Mouse (Mus musculus): Measurements from ENCODE around the gene Myo7a.

The Myo7a gene

DNA sequence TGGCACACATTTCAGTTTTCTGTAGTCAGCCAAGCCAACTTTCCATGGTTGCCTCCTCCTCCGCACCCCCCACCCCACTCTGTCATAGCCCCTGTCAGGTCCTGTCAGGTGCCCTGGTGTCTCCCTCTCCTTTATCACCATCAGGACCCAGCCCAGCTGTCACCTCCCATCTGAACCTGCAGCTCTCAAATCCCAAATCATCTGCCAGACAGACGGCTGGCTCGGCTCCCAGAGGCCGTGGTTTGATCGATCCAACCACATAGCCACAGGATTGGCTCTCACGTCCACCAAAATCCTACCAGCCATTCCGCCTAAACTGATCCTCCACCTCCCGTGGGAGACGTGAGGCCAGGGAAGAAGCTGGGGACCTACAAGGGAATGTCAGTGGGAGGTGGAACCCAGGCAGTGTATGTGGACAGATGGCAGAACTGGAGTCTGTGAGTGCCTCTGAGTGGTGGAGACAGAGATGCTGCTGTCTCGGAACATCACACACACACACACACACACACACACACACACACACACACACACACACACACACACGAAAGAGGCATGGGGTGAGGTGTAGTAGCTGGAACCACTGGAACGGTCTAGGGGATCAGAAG lies 26.6 kb upstream of the Myo7a start:
- in situ Hi-C loops (cut with MboI; ENCODE audit: unreplicated experiment in 2 of 2) = no loop called here

DNA sequence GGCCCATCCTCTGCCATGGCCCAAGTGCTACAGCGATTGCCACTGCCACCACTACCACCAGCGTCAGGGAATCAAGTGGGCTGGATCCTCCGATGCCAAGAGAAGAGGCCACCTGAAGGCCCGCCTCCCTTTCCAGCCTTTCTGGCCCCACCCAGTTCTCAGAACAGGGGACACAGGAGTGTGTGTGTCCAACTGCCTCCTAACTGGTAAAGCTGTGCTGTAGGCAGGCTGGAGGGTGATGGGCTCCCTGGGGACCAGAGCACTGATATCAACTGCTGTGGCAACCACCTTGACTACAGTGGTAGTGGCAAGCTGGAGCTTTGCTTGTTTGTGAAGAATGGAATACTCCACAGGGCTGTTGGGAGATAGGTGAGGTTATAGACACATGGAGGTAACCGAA lies 26.1 kb upstream of the Myo7a start, which contains the start of gene Omp:
TSS of gene Omp (minus strand) at position 101 of the 400 bp plus-strand sequence.
- in situ Hi-C loops (cut with MboI; ENCODE audit: unreplicated experiment in 2 of 2) = no loop called here

DNA sequence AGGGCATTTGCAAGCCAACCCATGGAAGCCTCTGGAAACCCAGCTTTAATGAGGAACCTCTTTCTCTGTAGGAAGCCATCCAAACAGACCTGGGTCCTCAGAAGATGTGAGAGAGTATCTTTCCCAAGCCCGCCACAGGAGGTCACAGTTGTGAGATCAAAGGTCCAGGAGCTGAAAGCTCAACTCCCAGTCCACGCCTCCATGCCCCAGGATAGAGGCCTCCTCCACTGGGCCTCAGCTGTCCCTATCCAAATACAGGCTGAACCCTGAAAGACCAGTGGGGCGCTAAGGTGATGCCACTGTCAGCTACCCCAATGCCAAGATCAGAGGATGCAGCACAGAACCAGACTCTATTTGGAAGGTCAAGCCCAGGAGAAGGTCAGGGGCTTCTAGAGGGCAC lies 23.3 kb upstream of the Myo7a start:
- in situ Hi-C loops (cut with MboI; ENCODE audit: unreplicated experiment in 2 of 2) = no loop called here

- in situ Hi-C loops (cut with MboI; ENCODE audit: unreplicated experiment in 2 of 2) = no loop called here
These were observed 22.9 kb upstream of the Myo7a start for GRCm38 (mm10) chr7:98142247-98142646.

GRCm38 (mm10) chr7:98141206-98141605 lies 21.9 kb upstream of the Myo7a start:
- in situ Hi-C loops (cut with MboI; ENCODE audit: unreplicated experiment in 2 of 2) = no loop called here

- in situ Hi-C loops (cut with MboI; ENCODE audit: unreplicated experiment in 2 of 2) = no loop called here
These were observed 21.3 kb upstream of the Myo7a start for GRCm38 (mm10) chr7:98140597-98140996.

- in situ Hi-C loops (cut with MboI; ENCODE audit: unreplicated experiment in 2 of 2) = no loop called here
These were observed 19.9 kb upstream of the Myo7a start for GRCm38 (mm10) chr7:98139216-98139615.

DNA sequence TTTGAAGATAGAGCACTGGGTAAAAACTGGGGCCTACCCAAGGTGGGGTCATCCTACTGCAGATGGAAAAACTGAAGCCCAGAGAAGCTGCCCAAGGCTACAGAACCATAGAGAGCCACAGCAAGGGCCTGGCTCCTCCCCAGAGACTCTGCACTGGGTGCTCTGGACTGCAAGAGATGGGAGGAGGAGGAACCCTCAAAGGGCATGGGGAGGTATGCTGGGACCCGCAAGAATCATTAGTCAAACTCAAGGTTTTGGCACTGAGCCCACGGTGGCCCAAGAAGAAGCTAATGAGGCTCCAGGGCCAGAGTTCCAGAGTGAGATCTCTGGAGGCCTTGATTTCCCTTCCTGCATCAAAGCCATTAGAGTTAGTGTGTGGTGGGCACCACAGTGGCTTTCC lies 18.7 kb upstream of the Myo7a start:
- in situ Hi-C loops (cut with MboI; ENCODE audit: unreplicated experiment in 2 of 2) = no loop called here

GRCm38 (mm10) chr7:98137583-98137982 lies 18.3 kb upstream of the Myo7a start:
- in situ Hi-C loops (cut with MboI; ENCODE audit: unreplicated experiment in 2 of 2) = no loop called here

- in situ Hi-C loops (cut with MboI; ENCODE audit: unreplicated experiment in 2 of 2) = no loop called here
These were observed 12.4 kb upstream of the Myo7a start for GRCm38 (mm10) chr7:98131751-98132150.

- in situ Hi-C loops (cut with MboI; ENCODE audit: unreplicated experiment in 2 of 2) = loop anchor here (5.0 to 10.0 kb wide), 3 partner anchors 67 to 701 kb away; no protein-coding TSS in a partner anchor
These were observed 6.1 kb upstream of the Myo7a start for GRCm38 (mm10) chr7:98125473-98125872.

DNA sequence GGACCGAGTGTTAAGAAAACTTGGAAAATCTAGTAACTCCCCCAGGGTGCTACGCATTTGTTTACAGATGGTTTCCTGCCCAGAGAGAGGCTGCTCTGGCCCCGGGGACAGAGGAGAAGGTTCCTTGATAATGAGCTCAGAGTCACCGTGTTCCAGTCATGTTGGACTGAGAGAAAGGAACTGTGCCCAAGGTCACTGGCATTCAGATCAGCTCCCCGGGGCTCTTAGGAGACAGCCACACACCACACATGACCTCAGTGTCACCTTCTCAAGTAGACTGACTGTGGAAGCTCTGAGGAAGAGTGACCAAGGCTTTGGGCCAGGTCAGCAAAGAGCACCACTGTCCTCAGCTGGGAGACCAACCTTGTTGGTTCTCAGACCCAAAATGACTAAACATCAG lies 5.4 kb upstream of the Myo7a start:
- in situ Hi-C loops (cut with MboI; ENCODE audit: unreplicated experiment in 2 of 2) = loop anchor here (5.0 to 25.0 kb wide), 6 partner anchors 68 to 1162 kb away; partner anchors contain the start of genes Nars2 (in 1 of the 2), Ndufc2 (in 1 of the 2) and Thrsp (in 1 of the 2)

GRCm38 (mm10) chr7:98121673-98122072 lies 2.3 kb upstream of the Myo7a start:
- in situ Hi-C loops (cut with MboI; ENCODE audit: unreplicated experiment in 2 of 2) = loop anchor here (5.0 to 25.0 kb wide), 5 partner anchors 139 to 1159 kb away; partner anchors contain the start of genes Nars2 (in 1 of the 2), Ndufc2 (in 1 of the 2) and Thrsp (in 1 of the 2)

DNA sequence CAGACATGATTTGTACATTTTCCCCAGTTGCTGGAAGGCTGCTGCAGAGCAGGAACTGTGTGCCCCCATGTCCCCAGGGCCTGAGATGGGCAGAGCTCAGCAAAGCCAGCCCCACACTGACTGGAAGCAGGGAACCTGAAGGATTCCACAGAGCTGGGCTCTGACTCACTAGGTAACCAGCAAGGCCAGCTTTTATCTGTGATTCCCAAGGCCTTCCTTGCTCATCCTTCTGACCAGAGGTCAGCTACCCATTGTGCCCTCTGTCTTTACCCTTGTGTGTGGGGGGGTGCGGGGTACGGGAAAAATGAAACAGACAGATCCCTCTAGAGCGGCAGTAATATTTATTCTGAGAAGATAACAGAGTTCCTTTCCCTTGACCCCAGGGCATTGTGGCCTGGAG lies 1.9 kb upstream of the Myo7a start:
- in situ Hi-C loops (cut with MboI; ENCODE audit: unreplicated experiment in 2 of 2) = loop anchor here (5.0 to 25.0 kb wide), 5 partner anchors 139 to 1159 kb away; partner anchors contain the start of genes Nars2 (in 1 of the 2), Ndufc2 (in 1 of the 2) and Thrsp (in 1 of the 2)

DNA sequence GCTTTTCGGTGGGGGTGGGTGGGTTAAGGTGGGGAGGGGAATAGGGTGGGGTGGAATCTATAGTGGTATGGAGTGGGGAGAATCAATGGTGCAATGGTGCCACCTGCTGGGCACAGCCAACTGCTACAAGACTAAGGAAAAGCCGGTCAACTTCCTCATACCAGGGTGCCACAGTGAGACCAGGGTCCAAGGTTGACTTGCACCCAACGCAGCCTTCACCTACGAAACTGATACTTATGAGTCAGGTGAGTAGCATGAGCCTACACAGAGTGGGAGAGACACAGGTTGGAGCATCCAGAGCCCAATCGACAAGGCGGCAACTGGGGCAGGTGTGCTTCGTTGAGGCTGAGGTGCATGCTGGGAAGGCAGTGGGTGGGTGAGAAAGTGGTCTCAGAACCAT lies 1.0 kb upstream of the Myo7a start:
- in situ Hi-C loops (cut with MboI; ENCODE audit: unreplicated experiment in 2 of 2) = loop anchor here (5.0 to 25.0 kb wide), 5 partner anchors 138 to 1158 kb away; partner anchors contain the start of genes Nars2 (in 1 of the 2), Ndufc2 (in 1 of the 2) and Thrsp (in 1 of the 2)

DNA sequence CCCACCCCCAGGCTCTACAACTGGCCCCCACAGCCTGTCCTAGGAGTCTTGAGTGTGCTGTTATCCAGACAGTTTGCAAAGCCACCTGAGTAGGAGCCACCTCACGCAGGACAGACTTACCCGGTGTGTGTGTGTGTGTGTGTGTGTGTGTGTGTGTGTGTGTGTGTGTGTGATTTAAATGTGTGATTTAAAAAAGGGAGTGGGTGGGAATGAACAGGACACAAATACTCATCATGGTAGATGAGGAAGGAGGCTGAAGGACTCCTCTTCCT lies 573 bp upstream of the Myo7a start:
- in situ Hi-C loops (cut with MboI; ENCODE audit: unreplicated experiment in 2 of 2) = loop anchor here (5.0 to 25.0 kb wide), 8 partner anchors 48 to 1158 kb away; partner anchors contain the start of genes Nars2 (in 1 of the 2), Ndufc2 (in 1 of the 2) and Thrsp (in 1 of the 2)

DNA sequence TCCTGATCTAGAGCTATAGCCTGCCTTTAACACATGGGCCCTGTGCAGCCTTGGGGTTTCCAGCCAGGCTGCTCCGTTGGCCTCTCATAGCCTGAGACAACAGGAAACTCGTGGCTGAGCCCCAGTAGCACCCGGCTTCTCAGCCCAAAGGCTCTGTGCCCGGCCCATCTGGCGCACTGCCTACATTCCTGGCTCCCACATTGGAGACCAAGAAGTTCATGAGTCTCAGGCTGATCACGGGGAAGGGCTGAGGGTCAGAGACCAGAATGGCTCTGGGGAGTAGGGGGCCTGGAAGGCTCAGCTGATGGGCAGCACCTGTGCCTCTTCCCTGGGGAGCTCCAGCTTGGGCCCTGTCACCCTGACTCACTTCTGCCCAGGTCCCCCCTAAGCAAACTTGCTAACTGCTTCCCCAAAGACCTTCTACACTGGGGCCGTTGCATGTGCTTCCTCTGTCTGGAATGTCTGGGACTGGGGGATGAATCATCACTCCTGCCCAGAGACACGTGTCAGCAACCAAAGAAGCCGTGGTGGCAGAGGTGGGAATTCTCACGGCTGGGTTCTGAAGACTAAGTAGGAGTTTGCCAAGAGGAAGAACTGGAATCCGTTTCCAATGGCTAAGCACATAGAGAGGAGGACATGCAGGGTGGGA lies 2.2 kb downstream of the Myo7a start:
- in situ Hi-C loops (cut with MboI; ENCODE audit: unreplicated experiment in 2 of 2) = loop anchor here (5.0 to 25.0 kb wide), 5 partner anchors 45 to 1155 kb away; partner anchors contain the start of genes Nars2 (in 1 of the 2), Ndufc2 (in 1 of the 2) and Thrsp (in 1 of the 2)

DNA sequence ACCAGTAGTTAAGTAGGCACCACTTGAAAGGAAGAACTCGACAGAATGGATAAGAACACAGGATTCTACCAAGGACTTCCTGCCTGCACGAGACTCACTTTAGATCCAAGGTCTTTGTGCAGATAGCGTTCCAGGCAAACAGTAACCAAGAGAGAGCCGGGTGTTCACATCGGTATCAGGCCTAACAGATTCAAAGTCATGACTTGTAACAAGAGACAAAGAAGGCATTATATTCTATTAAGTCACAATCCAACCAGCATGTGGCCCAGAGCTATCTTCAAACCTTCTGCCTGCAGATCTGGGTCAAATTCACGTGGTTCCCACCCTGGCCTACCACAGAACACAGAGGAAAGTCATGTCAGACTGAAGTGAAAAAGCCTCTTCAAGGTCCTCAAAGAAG lies 4.7 kb downstream of the Myo7a start:
- in situ Hi-C loops (cut with MboI; ENCODE audit: unreplicated experiment in 2 of 2) = loop anchor here (5.0 to 25.0 kb wide), 5 partner anchors 42 to 1152 kb away; partner anchors contain the start of genes Nars2 (in 1 of the 2), Ndufc2 (in 1 of the 2) and Thrsp (in 1 of the 2)

- in situ Hi-C loops (cut with MboI; ENCODE audit: unreplicated experiment in 2 of 2) = loop anchor here (25.0 kb wide), 2 partner anchors 699 to 1149 kb away; partner anchors contain the start of genes Nars2 (in 1 of the 2), Ndufc2 (in 1 of the 2) and Thrsp (in 1 of the 2)
These were observed 8.1 kb downstream of the Myo7a start for GRCm38 (mm10) chr7:98111233-98111632.

DNA sequence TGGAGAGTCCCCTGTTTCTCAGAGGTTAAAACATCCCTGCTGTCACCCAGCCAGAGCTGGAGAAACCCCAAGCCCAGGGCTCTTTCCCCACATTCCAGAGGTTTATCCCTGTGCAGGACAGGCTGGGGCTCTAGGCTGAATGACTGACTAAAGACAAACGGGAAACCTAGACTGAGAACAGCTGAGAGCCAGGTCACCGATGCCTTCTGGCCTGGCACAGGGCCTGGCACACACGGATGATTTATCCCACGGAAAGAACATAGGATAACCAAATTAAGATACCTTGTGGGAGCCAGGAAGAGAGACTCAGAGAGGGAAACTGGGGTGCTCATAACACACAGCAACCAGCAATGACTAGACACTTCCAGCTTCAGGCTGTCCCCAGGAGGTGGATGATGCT lies 9.6 kb downstream of the Myo7a start:
- in situ Hi-C loops (cut with MboI; ENCODE audit: unreplicated experiment in 2 of 2) = loop anchor here (25.0 kb wide), 2 partner anchors 697 to 1147 kb away; partner anchors contain the start of genes Nars2 (in 1 of the 2), Ndufc2 (in 1 of the 2) and Thrsp (in 1 of the 2)

All from v-Abl transformed pro-B cells (cell line).